Mouse (Mus musculus): ENCODE data around the gene Gtdc1. TPM values are rescaled to one million over a fixed set of nuclear protein-coding genes. Genes with fewer than 3 reads are reported as not detected.

The Gtdc1 gene
- polyA plus RNA-seq, 1 experiment from 2014 or later = 24.8 TPM

DNA sequence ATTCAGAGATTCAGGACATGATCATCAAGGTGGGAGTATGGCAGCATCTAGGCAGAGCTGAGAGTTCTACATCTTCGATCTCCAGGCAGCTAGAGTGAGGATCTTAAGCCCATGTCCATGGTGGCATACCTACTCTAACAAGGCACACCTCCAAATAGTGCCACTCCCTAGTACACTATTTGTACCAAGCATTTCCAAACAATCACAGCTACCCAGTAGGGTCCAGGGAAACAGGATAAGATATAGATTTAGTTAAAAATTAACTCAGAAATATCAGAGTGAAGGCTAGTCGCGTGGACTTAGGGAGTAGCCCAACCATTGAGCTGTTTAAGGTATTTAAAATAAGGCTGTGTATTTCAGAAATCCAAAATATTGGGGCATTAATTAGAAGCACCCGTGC, 82.0 kb downstream of the Gtdc1 start:
- Histone ChIP-seq H3K27me3 (ENCODE audit: control insufficient read depth, insufficient read depth, low read length) (no peaks in the 10 kb centered on the region), H3K9me3 (ENCODE audit: control insufficient read depth, low read length) (no peaks in the 10 kb centered on the region), H3K9ac (replicated peaks; ENCODE audit: low read length) (no peak overlapping the region), H3K4me3 (replicated peaks; ENCODE audit: low read depth, low read length) (no peak overlapping the region), H3K27ac (replicated peaks; ENCODE audit: low read depth, low read length) (no peak overlapping the region), H3K4me2 (ENCODE audit: low read length) (no peak overlapping the region), H3K4me1 (ENCODE audit: control insufficient read depth, insufficient read depth, low read length) (no peaks in the 10 kb centered on the region), H3K36me3 (ENCODE audit: control insufficient read depth, insufficient read depth, low read length) (no peaks in the 10 kb centered on the region)
- no peak for ATAC-seq (ENCODE audit: low FRiP score, low TSS enrichment)
- no peak for DNase-seq
- 97% methylated on average over 4 of the region's 4 CpGs for WGBS

DNA sequence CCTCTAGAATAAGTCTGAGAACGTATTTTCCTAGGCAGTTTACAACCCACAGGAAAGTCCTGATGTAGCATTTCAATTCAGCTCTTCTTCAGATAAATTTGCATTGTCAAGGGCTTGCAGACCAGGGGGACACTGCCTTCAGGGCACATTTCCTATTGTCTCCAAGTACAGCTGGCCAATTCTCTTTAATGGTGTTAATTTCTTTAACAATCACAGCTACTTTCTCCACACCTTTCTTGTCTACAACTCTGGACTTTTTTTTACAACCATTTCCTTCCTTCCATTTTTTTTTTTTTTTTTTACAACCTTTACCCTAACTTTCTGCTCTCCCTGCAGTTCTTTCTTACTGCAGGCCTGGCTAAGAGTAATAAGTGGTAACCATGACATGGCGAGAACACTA, 97.7 kb downstream of the Gtdc1 start:
- Histone ChIP-seq H3K4me2 (ENCODE audit: low read length) (no peak overlapping the region), H3K27ac (replicated peaks; ENCODE audit: low read depth, low read length) (no peak overlapping the region), H3K36me3 (ENCODE audit: control insufficient read depth, insufficient read depth, low read length) (no peaks in the 10 kb centered on the region), H3K9me3 (ENCODE audit: control insufficient read depth, low read length) (no peaks in the 10 kb centered on the region), H3K4me1 (ENCODE audit: control insufficient read depth, insufficient read depth, low read length) (no peaks in the 10 kb centered on the region), H3K27me3 (ENCODE audit: control insufficient read depth, insufficient read depth, low read length) (no peaks in the 10 kb centered on the region), H3K4me3 (replicated peaks; ENCODE audit: low read depth, low read length) (no peak overlapping the region), H3K9ac (replicated peaks; ENCODE audit: low read length) (no peak overlapping the region)
- no peak for ATAC-seq (ENCODE audit: low FRiP score, low TSS enrichment)
- 82% methylated on average over 2 of the region's 2 CpGs for WGBS
- DNase-seq = no peak

DNA sequence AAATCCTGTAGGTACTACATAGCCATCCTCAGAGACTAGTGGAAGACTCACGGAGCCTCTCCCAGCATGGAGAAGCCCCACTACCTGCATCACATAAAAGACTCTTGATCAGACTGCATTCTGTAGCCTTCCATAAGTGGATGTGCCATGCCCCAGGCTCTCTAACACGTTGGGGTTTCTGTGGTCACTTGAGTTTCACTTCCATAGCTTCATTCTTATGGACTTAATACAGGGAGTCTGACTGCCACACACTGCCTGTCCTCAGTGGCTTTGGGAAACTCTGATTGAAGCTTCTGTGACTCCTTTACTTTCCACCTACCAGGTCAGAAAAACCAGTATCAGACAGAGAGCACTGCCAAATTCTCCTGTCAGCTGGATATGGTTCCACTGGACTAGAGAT, 98.1 kb downstream of the Gtdc1 start:
- Histone ChIP-seq H3K9ac (replicated peaks; ENCODE audit: low read length) (no peak overlapping the region), H3K9me3 (ENCODE audit: control insufficient read depth, low read length) (no peaks in the 10 kb centered on the region), H3K27ac (replicated peaks; ENCODE audit: low read depth, low read length) (no peak overlapping the region), H3K4me2 (ENCODE audit: low read length) (no peak overlapping the region), H3K4me1 (ENCODE audit: control insufficient read depth, insufficient read depth, low read length) (no peaks in the 10 kb centered on the region), H3K4me3 (replicated peaks; ENCODE audit: low read depth, low read length) (no peak overlapping the region), H3K27me3 (ENCODE audit: control insufficient read depth, insufficient read depth, low read length) (no peaks in the 10 kb centered on the region), H3K36me3 (ENCODE audit: control insufficient read depth, insufficient read depth, low read length) (no peaks in the 10 kb centered on the region)
- DNase-seq (no peak), ATAC-seq (ENCODE audit: low FRiP score, low TSS enrichment) (no peak)
- WGBS = 83% methylated on average over 2 of the region's 2 CpGs

DNA sequence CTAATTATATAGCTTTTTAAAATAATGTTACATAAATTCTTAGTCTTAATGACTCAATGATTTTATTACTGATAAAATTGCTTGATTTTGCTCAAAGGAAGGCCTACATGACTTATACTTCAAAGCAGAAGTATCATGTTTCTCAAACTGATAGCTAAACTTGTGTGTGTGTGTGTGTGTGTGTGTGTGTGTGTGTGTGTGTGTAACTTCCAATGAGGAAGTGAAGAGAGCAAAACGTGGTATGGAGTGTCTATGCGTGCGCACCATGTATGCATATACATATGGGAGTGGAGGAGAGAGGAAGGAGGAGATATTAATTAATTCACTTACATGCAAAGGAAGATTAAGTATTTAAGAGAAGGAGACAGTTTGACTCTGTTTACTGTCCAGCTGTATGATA, 100.8 kb downstream of the Gtdc1 start:
- ATAC-seq (ENCODE audit: low FRiP score, low TSS enrichment) = no peak
- Histone ChIP-seq H3K9me3 (ENCODE audit: control insufficient read depth, low read length) (no peaks in the 10 kb centered on the region), H3K27ac (replicated peaks; ENCODE audit: low read depth, low read length) (no peak overlapping the region), H3K4me2 (ENCODE audit: low read length) (no peak overlapping the region), H3K27me3 (ENCODE audit: control insufficient read depth, insufficient read depth, low read length) (no peaks in the 10 kb centered on the region), H3K4me1 (ENCODE audit: control insufficient read depth, insufficient read depth, low read length) (no peaks in the 10 kb centered on the region), H3K9ac (replicated peaks; ENCODE audit: low read length) (no peak overlapping the region), H3K4me3 (replicated peaks; ENCODE audit: low read depth, low read length) (no peak overlapping the region), H3K36me3 (ENCODE audit: control insufficient read depth, insufficient read depth, low read length) (no peaks in the 10 kb centered on the region)
- no peak for DNase-seq
- WGBS = 94% methylated on average over 3 of the region's 3 CpGs

DNA sequence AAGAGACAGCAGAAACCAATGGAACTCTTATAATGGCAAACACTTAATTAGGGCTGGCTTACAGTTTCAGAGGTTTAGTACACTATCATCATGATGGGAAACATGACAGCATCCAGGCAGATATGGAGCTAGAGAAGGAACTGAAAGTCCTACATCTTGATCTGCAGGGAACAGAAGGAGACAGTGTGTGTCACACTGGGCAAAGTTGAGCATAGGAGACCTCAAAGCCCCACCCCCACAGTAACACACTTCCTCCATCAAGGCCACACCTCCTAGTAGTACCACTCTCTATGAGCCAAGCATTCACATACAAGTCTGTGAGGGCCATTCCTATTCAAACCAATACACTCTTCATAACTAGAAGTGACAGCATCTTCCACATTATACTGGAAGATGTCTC, 109.7 kb downstream of the Gtdc1 start:
- no peaks in the 10 kb centered on the region for H3K27me3 ChIP-seq (ENCODE audit: control insufficient read depth, insufficient read depth, low read length)
- no peak overlapping the region for H3K9ac ChIP-seq (replicated peaks; ENCODE audit: low read length)
- ATAC-seq (ENCODE audit: low FRiP score, low TSS enrichment) (no peak), DNase-seq (no peak)
- no peak overlapping the region for H3K27ac ChIP-seq (replicated peaks; ENCODE audit: low read depth, low read length)
- no peaks in the 10 kb centered on the region for H3K36me3 ChIP-seq (ENCODE audit: control insufficient read depth, insufficient read depth, low read length)
- no peaks in the 10 kb centered on the region for H3K4me1 ChIP-seq (ENCODE audit: control insufficient read depth, insufficient read depth, low read length)
- no peak overlapping the region for H3K4me3 ChIP-seq (replicated peaks; ENCODE audit: low read depth, low read length)
- no peaks in the 10 kb centered on the region for H3K9me3 ChIP-seq (ENCODE audit: control insufficient read depth, low read length)
- H3K4me2 ChIP-seq (ENCODE audit: low read length) = no peak overlapping the region

DNA sequence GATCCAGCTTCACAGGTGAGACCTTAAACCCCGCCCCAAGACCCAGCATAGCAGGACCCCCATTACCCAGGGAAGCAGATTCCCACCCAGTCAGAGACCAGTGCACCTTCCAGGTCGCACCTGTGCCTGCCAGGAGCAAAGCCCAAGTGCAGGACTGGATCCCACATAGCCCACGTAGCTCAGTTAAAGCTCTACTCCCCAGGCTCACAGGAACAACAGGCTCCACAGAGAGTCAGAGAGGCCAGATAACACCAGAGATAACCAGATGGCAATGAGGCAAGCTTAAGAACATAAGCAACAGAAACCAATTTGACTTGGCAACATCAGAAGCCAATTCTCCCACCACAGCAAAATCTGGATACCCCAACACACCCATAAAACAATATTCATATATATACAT, 113.7 kb downstream of the Gtdc1 start:
- Histone ChIP-seq H3K4me2 (ENCODE audit: low read length) (no peak overlapping the region), H3K9ac (replicated peaks; ENCODE audit: low read length) (no peak overlapping the region), H3K4me3 (replicated peaks; ENCODE audit: low read depth, low read length) (no peak overlapping the region), H3K27ac (replicated peaks; ENCODE audit: low read depth, low read length) (no peak overlapping the region), H3K27me3 (ENCODE audit: control insufficient read depth, insufficient read depth, low read length) (no peaks in the 10 kb centered on the region), H3K9me3 (ENCODE audit: control insufficient read depth, low read length) (no peaks in the 10 kb centered on the region), H3K36me3 (ENCODE audit: control insufficient read depth, insufficient read depth, low read length) (no peaks in the 10 kb centered on the region), H3K4me1 (ENCODE audit: control insufficient read depth, insufficient read depth, low read length) (no peaks in the 10 kb centered on the region)
- WGBS = 77% methylated on average over 3 of the region's 3 CpGs
- no peak for DNase-seq
- no peak for ATAC-seq (ENCODE audit: low FRiP score, low TSS enrichment)

DNA sequence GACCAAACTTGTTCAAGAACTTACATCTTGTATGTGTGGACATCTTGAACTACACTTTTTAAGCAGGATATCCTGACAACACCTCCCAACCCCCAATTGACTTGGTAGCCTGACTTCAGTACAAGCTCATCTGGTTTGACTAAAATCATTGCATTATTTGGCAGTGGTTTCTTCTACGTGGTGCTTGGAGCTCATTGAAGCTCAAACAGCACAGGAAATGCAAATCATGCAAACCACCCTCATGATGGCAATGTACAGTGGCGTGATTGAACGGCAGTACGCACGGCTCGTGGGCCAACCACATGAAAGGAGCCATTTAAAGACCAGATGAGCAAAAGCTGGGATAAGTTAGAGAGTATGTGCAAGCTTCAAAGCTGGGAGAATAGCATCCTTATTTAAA, 123.0 kb downstream of the Gtdc1 start:
- H3K4me1 ChIP-seq (ENCODE audit: control insufficient read depth, insufficient read depth, low read length) = no peaks in the 10 kb centered on the region
- no peaks in the 10 kb centered on the region for H3K36me3 ChIP-seq (ENCODE audit: control insufficient read depth, insufficient read depth, low read length)
- WGBS = 92% methylated on average over 6 of the region's 6 CpGs
- no peak overlapping the region for H3K4me2 ChIP-seq (ENCODE audit: low read length)
- no peak overlapping the region for H3K27ac ChIP-seq (replicated peaks; ENCODE audit: low read depth, low read length)
- no peak overlapping the region for H3K9ac ChIP-seq (replicated peaks; ENCODE audit: low read length)
- no peaks in the 10 kb centered on the region for H3K9me3 ChIP-seq (ENCODE audit: control insufficient read depth, low read length)
- H3K27me3 ChIP-seq (ENCODE audit: control insufficient read depth, insufficient read depth, low read length) = no peaks in the 10 kb centered on the region
- H3K4me3 ChIP-seq (replicated peaks; ENCODE audit: low read depth, low read length) = no peak overlapping the region
- no peak for DNase-seq
- ATAC-seq (ENCODE audit: low FRiP score, low TSS enrichment) = no peak

DNA sequence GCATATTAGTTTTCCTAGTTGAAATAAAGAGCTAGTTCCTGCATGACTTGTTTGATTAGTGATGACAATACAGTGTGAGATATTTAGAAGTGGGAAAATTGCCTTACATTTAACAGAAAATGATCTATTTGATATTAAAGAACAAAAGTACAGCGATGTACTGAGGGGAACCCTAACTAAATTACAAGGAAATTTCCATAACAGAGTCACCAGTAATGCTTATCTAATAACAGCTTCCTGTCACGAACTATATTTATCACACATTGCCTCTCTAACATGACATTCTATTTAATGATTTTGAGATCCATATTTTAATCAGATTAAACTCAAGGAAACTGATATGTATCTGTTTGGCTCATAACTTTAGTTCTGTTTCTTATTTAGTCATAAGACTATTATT, 126.1 kb downstream of the Gtdc1 start:
- H3K9ac ChIP-seq (replicated peaks; ENCODE audit: low read length) = no peak overlapping the region
- no peak overlapping the region for H3K4me2 ChIP-seq (ENCODE audit: low read length)
- ATAC-seq (ENCODE audit: low FRiP score, low TSS enrichment) = no peak
- H3K27me3 ChIP-seq (ENCODE audit: control insufficient read depth, insufficient read depth, low read length) = no peaks in the 10 kb centered on the region
- 90% methylated on average over 2 of the region's 2 CpGs for WGBS
- H3K36me3 ChIP-seq (ENCODE audit: control insufficient read depth, insufficient read depth, low read length) = no peaks in the 10 kb centered on the region
- H3K4me1 ChIP-seq (ENCODE audit: control insufficient read depth, insufficient read depth, low read length) = no peaks in the 10 kb centered on the region
- H3K4me3 ChIP-seq (replicated peaks; ENCODE audit: low read depth, low read length) = no peak overlapping the region
- no peak overlapping the region for H3K27ac ChIP-seq (replicated peaks; ENCODE audit: low read depth, low read length)
- no peaks in the 10 kb centered on the region for H3K9me3 ChIP-seq (ENCODE audit: control insufficient read depth, low read length)
- DNase-seq = no peak

DNA sequence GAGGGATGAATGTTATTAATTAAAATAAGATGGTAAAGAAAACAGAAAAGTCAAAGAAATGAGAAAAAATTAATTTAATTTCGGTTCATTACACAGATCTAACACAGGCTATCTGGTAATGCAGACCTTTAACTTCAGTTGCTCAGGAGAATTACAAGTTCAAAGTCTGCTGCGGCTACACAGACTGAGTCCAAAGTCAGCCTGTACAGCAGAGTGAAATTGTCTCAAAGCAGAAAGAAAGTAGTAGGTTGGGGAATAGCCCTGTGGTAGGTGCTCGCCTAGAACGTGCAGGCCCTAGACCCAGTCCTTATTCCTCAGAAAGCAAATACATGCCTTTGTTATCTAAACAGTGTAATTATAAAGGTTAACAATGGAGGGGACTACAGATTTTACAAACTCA, 135.6 kb downstream of the Gtdc1 start:
- WGBS = 91% methylated on average over 4 of the region's 4 CpGs
- no peak overlapping the region for H3K4me2 ChIP-seq (ENCODE audit: low read length)
- no peak for ATAC-seq (ENCODE audit: low FRiP score, low TSS enrichment)

More for the DNA sequence above, 135.6 kb downstream of the Gtdc1 start:
- H3K27ac ChIP-seq (replicated peaks; ENCODE audit: low read depth, low read length) = no peak overlapping the region
- no peaks in the 10 kb centered on the region for H3K27me3 ChIP-seq (ENCODE audit: control insufficient read depth, insufficient read depth, low read length)
- H3K4me1 ChIP-seq (ENCODE audit: control insufficient read depth, insufficient read depth, low read length) = no peaks in the 10 kb centered on the region
- H3K9ac ChIP-seq (replicated peaks; ENCODE audit: low read length) = no peak overlapping the region
- no peaks in the 10 kb centered on the region for H3K9me3 ChIP-seq (ENCODE audit: control insufficient read depth, low read length)
- no peak for DNase-seq
- H3K36me3 ChIP-seq (ENCODE audit: control insufficient read depth, insufficient read depth, low read length) = no peaks in the 10 kb centered on the region
- H3K4me3 ChIP-seq (replicated peaks; ENCODE audit: low read depth, low read length) = no peak overlapping the region

Measured in midbrain, embryonic 14.5 days (tissue).